Mouse (Mus musculus) heart, adult 2 months (tissue): Measurements from ENCODE around the gene Pithd1.

Experiments
- CTCF ChIP-seq: fragments of 200-600 bp; IDR thresholded peaks from 2 replicates; pipeline ENCODE4 v1.8.1; 2022; ENCODE audit warnings: antibody characterized with exemption, mild to moderate bottlenecking, moderate library complexity
- POLR2A ChIP-seq: fragments of 200-500 bp; IDR thresholded peaks from 2 replicates; pipeline ENCODE4 v1.6.1; 2011; ENCODE audit warnings: mild to moderate bottlenecking, low read depth, low read length, control low read depth; ENCODE audit not compliant: insufficient read depth

DNA sequence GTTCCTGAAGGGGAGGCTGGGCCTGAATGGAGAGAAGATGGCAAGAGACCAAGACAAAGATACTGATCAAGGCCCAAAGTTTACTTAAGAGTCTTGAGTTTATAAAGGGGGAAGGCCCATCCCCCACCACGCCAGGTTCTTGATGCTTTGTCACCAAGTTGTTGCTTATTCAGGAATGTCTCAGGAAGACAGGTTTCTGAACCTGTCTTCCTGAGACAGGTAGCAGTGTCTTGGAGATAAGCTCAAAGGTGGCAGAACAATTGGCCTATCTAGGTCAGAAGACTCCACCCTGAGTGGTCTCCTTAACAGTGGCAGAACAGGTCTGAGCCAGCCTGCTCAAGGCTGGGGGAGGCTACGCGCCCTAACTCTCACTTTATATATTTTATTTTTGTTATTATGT, 60.2 kb downstream of the Pithd1 start:
- TF ChIP-seq CTCF (no peak), POLR2A (no peak)
